Mouse (Mus musculus) embryonic facial prominence, embryonic 11.5 days (tissue): Measurements from ENCODE around the gene Nfix. TPM values are rescaled to one million over a fixed set of nuclear protein-coding genes. Genes with fewer than 3 reads are reported as not detected.
A peak's percentile ranks its signal among the peaks of the same experiment; 100 is the strongest.

ENCODE experiments used
- ATAC-seq: fragments of 200-750 bp; cut with Nextera tagmentation; replicated peaks from 2 replicates; pipeline ENCODE4 v1.8.0; 2017; ENCODE audit warnings: low read depth; ENCODE audit not compliant: insufficient number of reproducible peaks, low FRiP score, low TSS enrichment
- DNase-seq: peaks from one replicate; pipeline ENCODE4 v3.0.0-alpha.2; 2015; ENCODE audit warnings: low spot score
- H3K27ac ChIP-seq: fragments of 300-500 bp; sonication (generic); replicated peaks from 2 replicates; pipeline ENCODE4 v1.5.1; 2014; ENCODE audit warnings: mild to moderate bottlenecking, low read depth, low read length, control low read depth
- H3K27me3 ChIP-seq: fragments of 300-500 bp; sonication (generic); 2 replicates; pipeline ENCODE4 v1.6.1; 2014; ENCODE audit warnings: mild to moderate bottlenecking, low read length, moderate library complexity, mixed read lengths; ENCODE audit not compliant: control insufficient read depth, insufficient read depth
- H3K36me3 ChIP-seq: fragments of 300-500 bp; sonication (generic); replicated peaks from 2 replicates; pipeline ENCODE4 v1.6.1; 2014; ENCODE audit warnings: low read depth, mild to moderate bottlenecking, low read length, moderate library complexity, mixed read lengths; ENCODE audit not compliant: control insufficient read depth, insufficient read depth
- H3K4me1 ChIP-seq: fragments of 300-500 bp; sonication (generic); 2 replicates; pipeline ENCODE4 v1.6.1; 2014; ENCODE audit warnings: low read length, mixed read lengths; ENCODE audit not compliant: control insufficient read depth, insufficient read depth
- H3K4me2 ChIP-seq: fragments of 300-500 bp; sonication (generic); 2 replicates; pipeline ENCODE4 v1.6.1; 2014; ENCODE audit warnings: low read depth, mild to moderate bottlenecking, control low read depth, low read length, moderate library complexity
- H3K4me3 ChIP-seq: fragments of 300-500 bp; sonication (generic); 2 replicates; pipeline ENCODE4 v1.5.1; 2014; ENCODE audit warnings: low read depth, low read length, control low read depth
- H3K9ac ChIP-seq: fragments of 300-500 bp; sonication (generic); replicated peaks from 2 replicates; pipeline ENCODE4 v1.6.1; 2014; ENCODE audit warnings: mild to moderate bottlenecking, control low read depth, low read length
- H3K9me3 ChIP-seq: fragments of 300-500 bp; sonication (generic); replicated peaks from 2 replicates; pipeline ENCODE4 v1.6.1; 2016; ENCODE audit warnings: mild to moderate bottlenecking, low read length, inconsistent platforms, mixed read lengths; ENCODE audit not compliant: control insufficient read depth
- WGBS: fragments of 180-500 bp; shearing (Covaris S2); extraction: QIAGEN DNeasy Blood & Tissue Kit; methylation state at CpG from one replicate; pipeline ENCODE4 v1.1.7; 2014; 5-methylcytosine and 5-hydroxymethylcytosine counted together
- polyA plus RNA-seq: library from polyadenylated mRNA; unstranded; fragments of >200 nt; fragmentation: Nextera tagmentation; extraction: Ambion mirVana; gene quantifications from 2 replicates; pipeline ENCODE4 v1.2.1, GENCODE M21; 2014

Nfix gene
- polyA plus RNA-seq, 1 experiment from 2014 or later, result 6.8 TPM

DNA sequence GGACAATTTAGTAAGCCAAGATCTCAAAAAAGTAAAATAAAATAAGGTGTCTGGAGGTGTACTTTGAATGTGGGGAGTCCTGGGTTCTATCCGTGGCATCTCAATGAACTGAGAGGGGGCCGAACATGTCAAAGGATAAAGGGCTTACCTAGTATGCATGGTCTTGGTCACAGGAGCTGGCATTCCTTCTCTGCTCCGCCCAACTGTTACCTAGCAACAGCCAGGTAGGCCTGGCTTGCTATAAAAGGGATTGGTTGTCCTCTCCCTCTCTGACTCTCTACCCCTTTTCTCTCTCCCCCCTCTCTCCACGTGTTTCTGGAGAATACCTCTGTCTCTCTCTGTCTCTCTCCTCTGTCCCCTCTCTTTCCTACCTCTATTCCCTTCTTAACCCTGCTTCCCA lies 142.5 kb downstream of the Nfix start:
- Histone ChIP-seq H3K9me3 (no peaks in the 10 kb centered on the region), H3K9ac (no peak overlapping the region), H3K36me3 (no peaks in the 10 kb centered on the region), H3K27me3 (no peaks in the 10 kb centered on the region), H3K27ac (peak overlapping the region; percentile 99; the same call in 1 of the 2 replicates), H3K4me1 (peaks cover 8% of the 10 kb centered on the region), H3K4me2 (no peak overlapping the region; the same call in 1 of the 2 replicates), H3K4me3 (no peak overlapping the region)
- DNase-seq (peak; percentile 46), ATAC-seq (no peak)
- WGBS, result 33% methylated on average over 4 of the region's 4 CpGs

DNA sequence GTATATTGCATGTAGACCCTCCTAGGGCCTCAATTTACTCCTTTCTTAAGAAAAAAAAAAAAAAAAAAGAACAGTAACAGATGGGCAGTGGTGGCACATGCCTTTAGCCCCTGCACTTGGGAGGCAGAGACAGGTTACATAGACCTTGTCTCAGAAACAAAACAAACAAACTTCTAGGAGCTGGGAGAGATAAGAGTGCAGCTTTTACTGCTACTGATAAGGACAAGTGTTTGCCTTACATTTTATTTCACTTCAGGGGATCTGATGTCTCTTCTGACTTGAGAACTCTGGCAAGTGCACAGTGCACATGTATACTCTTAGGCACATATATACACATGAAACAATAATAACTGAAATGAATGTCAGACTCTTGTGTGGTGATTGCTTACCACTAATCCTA lies 142.9 kb downstream of the Nfix start:
- H3K4me2 ChIP-seq, result peak overlapping the region; percentile 81
- no peaks in the 10 kb centered on the region for H3K9me3 ChIP-seq
- H3K36me3 ChIP-seq, result no peaks in the 10 kb centered on the region
- ATAC-seq, result no peak
- H3K4me3 ChIP-seq, result no peak overlapping the region; the same call in 1 of the 2 replicates
- H3K27me3 ChIP-seq, result no peaks in the 10 kb centered on the region
- H3K4me1 ChIP-seq, result peaks cover 8% of the 10 kb centered on the region
- H3K27ac ChIP-seq, result peak overlapping the region; percentile 99
- DNase-seq, result no peak
- H3K9ac ChIP-seq, result peak overlapping the region; percentile 58; the same call in 1 of the 2 replicates

DNA sequence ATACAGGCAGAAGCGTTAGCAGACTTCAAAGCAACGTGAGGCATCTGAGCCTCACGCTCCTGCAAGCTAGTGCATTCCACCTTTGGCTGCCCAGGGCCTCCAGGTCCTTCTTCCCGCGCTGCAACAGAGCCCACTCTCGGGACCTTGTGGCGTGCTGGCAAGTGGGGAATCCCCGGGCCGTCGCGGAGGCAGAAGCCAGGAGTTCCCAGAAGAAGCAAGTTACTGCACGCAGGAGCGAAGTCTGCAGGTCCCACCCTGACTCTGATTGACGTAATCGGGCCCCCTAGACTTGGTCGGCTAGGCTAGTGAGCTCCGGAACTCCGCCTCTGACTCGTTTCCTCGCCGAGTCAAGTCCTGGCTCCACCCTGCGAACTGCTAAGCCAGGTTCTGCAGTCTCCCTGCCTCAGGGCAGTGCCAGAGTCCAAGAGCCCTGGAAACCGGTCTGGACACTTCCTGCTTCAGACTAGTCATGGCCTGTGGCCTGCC lies 143.5 kb downstream of the Nfix start:
- Histone ChIP-seq H3K9me3 (no peaks in the 10 kb centered on the region), H3K27ac (peak overlapping the region; percentile 99), H3K9ac (peak overlapping the region; percentile 58), H3K36me3 (no peaks in the 10 kb centered on the region), H3K27me3 (no peaks in the 10 kb centered on the region), H3K4me1 (peaks cover 8% of the 10 kb centered on the region), H3K4me2 (peak overlapping the region; percentile 81), H3K4me3 (peak overlapping the region; percentile 34)
- under 1% methylated on average over 23 of the region's 23 CpGs for WGBS
- peak; percentile 91 for DNase-seq
- ATAC-seq, result peak; percentile 66

GRCm38 (mm10) chr8:84656191-84656525 lies 144.0 kb downstream of the Nfix start:
- Histone ChIP-seq H3K9me3 (no peaks in the 10 kb centered on the region), H3K9ac (peak overlapping the region; percentile 58), H3K4me3 (peak overlapping the region; percentile 34), H3K27ac (peak overlapping the region; percentile 99), H3K4me1 (peaks cover 8% of the 10 kb centered on the region), H3K36me3 (no peaks in the 10 kb centered on the region), H3K4me2 (peak overlapping the region; percentile 81), H3K27me3 (no peaks in the 10 kb centered on the region)
- ATAC-seq (peak; percentile 53), DNase-seq (peak; percentile 96)
- 0% methylated on average over 10 of the region's 10 CpGs for WGBS

- no peaks in the 10 kb centered on the region for H3K36me3 ChIP-seq
- H3K27ac ChIP-seq, result peak overlapping the region; percentile 99
- DNase-seq (peak; percentile 95), ATAC-seq (peak; percentile 80)
- peak overlapping the region; percentile 81 for H3K4me2 ChIP-seq
- no peaks in the 10 kb centered on the region for H3K9me3 ChIP-seq
- no peaks in the 10 kb centered on the region for H3K27me3 ChIP-seq
- peak overlapping the region; percentile 34 for H3K4me3 ChIP-seq
- H3K4me1 ChIP-seq, result peaks cover 8% of the 10 kb centered on the region
- peak overlapping the region; percentile 58 for H3K9ac ChIP-seq
- WGBS, result under 1% methylated on average over 14 of the region's 15 CpGs
These were observed 144.6 kb downstream of the Nfix start for GRCm38 (mm10) chr8:84655336-84656190.

DNA sequence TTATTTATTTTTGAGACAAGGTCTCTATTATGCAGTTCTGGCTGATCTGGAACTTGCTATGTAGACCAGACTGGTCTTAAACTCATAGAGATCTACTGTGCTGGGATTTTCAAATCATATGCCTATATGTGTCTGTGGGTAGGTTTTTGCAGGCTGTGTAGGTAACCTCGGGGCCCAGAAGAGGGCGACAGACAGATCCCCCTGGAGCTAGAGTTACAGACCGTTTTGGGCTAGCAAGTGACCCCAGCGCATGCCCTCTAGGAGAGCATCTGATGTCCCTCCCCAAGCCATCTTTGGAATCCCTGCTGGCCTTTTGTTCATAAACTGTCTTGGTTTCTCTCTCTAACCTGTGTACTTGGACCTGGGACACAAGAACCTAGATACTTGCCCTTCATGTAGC lies 145.5 kb downstream of the Nfix start:
- H3K9me3 ChIP-seq, result no peaks in the 10 kb centered on the region
- no peak overlapping the region for H3K4me2 ChIP-seq
- no peak overlapping the region for H3K4me3 ChIP-seq
- H3K4me1 ChIP-seq, result peaks cover 8% of the 10 kb centered on the region
- no peak overlapping the region for H3K9ac ChIP-seq
- no peaks in the 10 kb centered on the region for H3K27me3 ChIP-seq
- H3K27ac ChIP-seq, result peak overlapping the region; percentile 99
- H3K36me3 ChIP-seq, result no peaks in the 10 kb centered on the region
- ATAC-seq (no peak), DNase-seq (peak; percentile 51)
- WGBS, result 27% methylated on average over 4 of the region's 4 CpGs

DNA sequence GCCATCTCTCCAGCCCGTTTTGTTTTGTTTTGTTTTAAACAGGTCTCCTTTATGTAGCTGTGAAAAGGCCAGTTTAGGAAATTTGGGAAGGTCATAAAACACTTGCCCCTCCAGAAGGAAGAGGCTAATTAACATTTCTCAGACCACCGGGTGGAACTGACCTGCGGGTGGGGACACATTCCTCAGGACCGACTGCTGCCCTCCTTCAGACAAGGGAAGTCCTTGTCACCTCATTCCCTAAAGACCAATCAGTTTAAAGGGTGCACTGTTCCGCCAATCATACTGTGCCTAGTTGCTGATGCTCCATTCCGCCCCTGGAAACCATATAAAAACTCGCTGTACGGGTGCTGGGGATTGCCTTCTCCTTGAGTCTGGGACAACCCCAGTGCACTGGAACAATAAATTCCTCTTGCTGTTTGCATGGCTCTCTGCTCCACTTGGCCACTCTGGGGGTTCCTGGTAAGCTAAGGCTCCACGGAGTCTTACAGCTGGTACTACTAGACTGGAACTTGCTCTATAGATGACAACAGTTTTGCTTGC lies 147.0 kb downstream of the Nfix start:
- H3K4me1 ChIP-seq, result peaks cover 8% of the 10 kb centered on the region
- ATAC-seq (no peak), DNase-seq (no peak)
- no peaks in the 10 kb centered on the region for H3K27me3 ChIP-seq
- H3K27ac ChIP-seq, result no peak overlapping the region
- no peak overlapping the region for H3K4me3 ChIP-seq
- no peaks in the 10 kb centered on the region for H3K9me3 ChIP-seq
- no peak overlapping the region for H3K4me2 ChIP-seq
- WGBS, result 44% methylated on average over 9 of the region's 9 CpGs
- H3K9ac ChIP-seq, result no peak overlapping the region
- no peaks in the 10 kb centered on the region for H3K36me3 ChIP-seq

DNA sequence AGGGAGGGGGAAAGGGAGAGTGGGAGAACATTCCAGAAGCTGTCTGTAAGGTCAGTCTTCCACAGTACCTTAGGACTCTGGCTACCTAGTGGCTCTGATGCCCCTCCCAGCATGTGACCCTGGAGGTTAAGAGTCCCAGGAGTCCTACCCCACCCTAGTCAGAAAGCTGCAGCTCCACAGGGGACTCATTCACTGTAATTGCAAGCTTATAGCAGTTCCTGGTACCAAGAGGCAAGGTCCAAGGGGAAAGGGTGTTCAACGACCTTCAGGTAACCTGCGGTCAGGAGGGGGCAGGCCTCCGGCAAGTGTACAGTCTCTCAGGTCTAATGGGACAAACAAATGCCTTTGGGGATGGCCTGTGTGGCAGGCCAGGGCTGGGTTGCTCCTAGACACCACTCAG lies 149.9 kb downstream of the Nfix start:
- Histone ChIP-seq H3K4me1 (peaks cover 5% of the 10 kb centered on the region; the same call in 1 of the 2 replicates), H3K36me3 (no peaks in the 10 kb centered on the region), H3K9me3 (no peaks in the 10 kb centered on the region), H3K4me3 (no peak overlapping the region), H3K27me3 (no peaks in the 10 kb centered on the region), H3K27ac (peak overlapping the region; percentile 10), H3K4me2 (no peak overlapping the region), H3K9ac (peak overlapping the region; percentile 13; the same call in 1 of the 2 replicates)
- 43% methylated on average over 3 of the region's 3 CpGs for WGBS
- DNase-seq, result no peak
- ATAC-seq, result no peak
